Mouse (Mus musculus): ENCODE data around the gene Gm4884. TPM values are rescaled to one million over a fixed set of nuclear protein-coding genes. Genes with fewer than 3 reads are reported as not detected.
"Not testable (repeated sequence)": the region's sequence is repeated elsewhere in the genome, so short reads cannot be mapped to it uniquely, and the experiment has no call there.

The Gm4884 gene
- polyA plus RNA-seq (2015; fragmentation: Nextera tagmentation; extraction: Ambion mirVana) = not detected in 2 replicates

DNA sequence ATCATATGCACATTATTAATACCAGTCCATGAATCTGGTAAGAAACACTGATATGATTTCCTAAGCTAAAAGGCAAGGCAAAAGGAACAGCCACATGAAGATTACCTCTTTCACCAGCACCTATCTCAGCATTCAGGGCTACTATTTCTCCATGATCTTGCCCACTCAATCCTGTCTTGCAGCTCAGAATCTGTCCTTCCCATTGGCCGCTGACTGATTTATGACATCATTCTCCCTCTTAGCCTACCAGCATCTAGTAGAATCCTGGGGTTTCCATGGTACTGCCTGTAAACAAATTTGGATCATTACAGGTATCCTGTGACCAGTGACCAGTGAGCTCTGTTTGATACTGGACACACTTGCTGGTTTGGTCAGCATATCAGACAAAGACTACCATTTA, at the start of gene Gm4884:
Gm4884 (plus strand) TSS at position 301 of the 400 bp plus-strand sequence.
- not testable (repeated sequence) for ATAC-seq (ENCODE audit: insufficient read depth, low FRiP score, low read depth)
- 82% methylated on average over 1 of the region's 1 CpGs for WGBS

DNA sequence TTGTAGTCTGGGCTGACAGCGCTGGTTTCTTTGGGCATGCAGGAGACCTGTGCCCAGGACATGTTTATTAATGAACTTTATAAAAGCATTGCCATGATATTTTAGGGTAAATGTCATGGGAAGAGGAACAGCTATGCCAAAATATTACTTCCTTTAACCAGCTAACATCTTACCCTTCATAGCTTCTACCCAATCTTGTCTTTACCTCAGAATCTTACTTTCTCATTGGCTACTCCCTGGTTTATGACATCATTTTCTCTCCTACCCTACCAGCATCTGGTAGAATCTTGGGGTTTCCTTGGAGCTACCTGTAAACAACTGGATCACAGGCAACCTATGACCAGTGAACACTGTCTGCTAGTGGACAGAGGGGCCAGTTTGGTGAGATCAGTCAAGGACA, 45.3 kb upstream of the Gm4884 start, which contains the start of gene 4930433I11Rik:
4930433I11Rik (plus strand) TSS at position 301 of the 400 bp plus-strand sequence.
- Histone ChIP-seq H3K9me3 (no peaks in the 10 kb centered on the region), H3K9ac (no peak within 1 kb of the TSS), H3K4me1 (no peaks in the 10 kb centered on the region), H3K4me2 (no peak within 1 kb of the TSS), H3K27ac (no peak within 1 kb of the TSS), H3K27me3 (replicated peaks) (no peaks in the 10 kb centered on the region), H3K4me3 (replicated peaks) (no peak within 1 kb of the TSS), H3K36me3 (no peaks in the 10 kb centered on the region)
- WGBS = 85% methylated on average over 1 of the region's 1 CpGs
- no peak for ATAC-seq (ENCODE audit: insufficient read depth, low FRiP score, low read depth)

More for the DNA sequence above, at the start of gene Gm4884:
- not testable (repeated sequence) for H3K27me3 ChIP-seq (replicated peaks); H3K36me3 ChIP-seq; H3K9me3 ChIP-seq; H3K4me1 ChIP-seq; H3K4me2 ChIP-seq; H3K27ac ChIP-seq; H3K4me3 ChIP-seq (replicated peaks); H3K9ac ChIP-seq

DNA sequence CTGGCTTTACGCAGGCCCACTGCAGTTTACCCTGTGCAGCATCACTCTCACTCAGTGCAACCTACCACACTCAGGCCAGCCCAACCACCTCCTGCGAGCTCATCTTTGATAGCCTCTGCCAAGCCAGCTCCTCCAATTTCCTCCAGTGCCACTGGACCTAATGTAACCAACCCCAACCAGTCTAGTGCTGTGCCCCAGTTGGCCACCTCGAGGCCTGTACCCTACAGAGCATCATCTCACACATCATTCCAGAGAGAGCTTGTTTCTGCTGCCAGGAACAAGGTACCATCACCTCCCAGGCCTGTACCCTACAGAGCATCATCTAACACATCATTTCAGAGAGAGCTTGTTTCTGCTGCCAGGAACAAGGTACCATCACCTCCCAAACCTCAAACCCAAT, 11.5 kb downstream of the Gm4884 start:
- not testable (repeated sequence) for H3K4me1 ChIP-seq; ATAC-seq (ENCODE audit: insufficient read depth, low FRiP score, low read depth); H3K27me3 ChIP-seq (replicated peaks); H3K9me3 ChIP-seq; H3K27ac ChIP-seq; H3K4me2 ChIP-seq; H3K36me3 ChIP-seq; H3K9ac ChIP-seq; H3K4me3 ChIP-seq (replicated peaks)
- WGBS = 63% methylated on average over 3 of the region's 3 CpGs

Other genes starting within 250 kb of the Gm4884 start
- gene Vstm2b, start 134.4 kb upstream of the Gm4884 start, polyA plus RNA-seq (2015; fragmentation: Nextera tagmentation; extraction: Ambion mirVana) = 0.46 and 1.2 TPM in 2 replicates
- gene 4930433I11Rik, start 45.2 kb upstream of the Gm4884 start, polyA plus RNA-seq (2015; fragmentation: Nextera tagmentation; extraction: Ambion mirVana) = not detected in 2 replicates
- gene Gm5592, start 121.1 kb downstream of the Gm4884 start, polyA plus RNA-seq (2015; fragmentation: Nextera tagmentation; extraction: Ambion mirVana) = not detected in 2 replicates

All from stomach, embryonic 15.5 days (tissue).